Mouse (Mus musculus) gastrocnemius, postnatal 10 days (tissue): ENCODE measurements around the gene Dgkz. TPM values are rescaled to one million over a fixed set of nuclear protein-coding genes. Genes with fewer than 3 reads are reported as not detected.

ENCODE experiments used
- DNase-seq: peaks from one replicate; pipeline ENCODE4 v3.0.0; 2021; ENCODE audit warnings: mixed read lengths
- long read RNA-seq, 2 experiments: library from polyadenylated mRNA; stranded (forward); transcript quantifications; one replicate each; pipeline ENCODE4 v2.0.0; 2021
- total RNA-seq, 2 experiments: library from RNA; stranded (reverse); gene quantifications; 2 replicates each; pipeline ENCODE4 v1.2.3; 2021

Gene Dgkz
- 10 to 100 TPM; 60.5 to 84.3 TPM for total RNA-seq
- long read RNA-seq, experiment 1, full-length matches to known transcripts = 20 of 64 reads
- long read RNA-seq, experiment 1, partial matches to known transcripts = 13 of 64 reads
- long read RNA-seq, experiment 1, other reads (novel, unspliced or antisense) = 31 of 64 reads
- long read RNA-seq, experiment 2, full-length matches to known transcripts = 9 of 59 reads
- long read RNA-seq, experiment 2, partial matches to known transcripts = 19 of 59 reads
- long read RNA-seq, experiment 2, other reads (novel, unspliced or antisense) = 31 of 59 reads

GRCm38 (mm10) chr2:91975581-91976541 is at the start of gene Dgkz:
Dgkz (minus strand) TSS chr2:91975864.
- no peak for DNase-seq

- no peak for DNase-seq
Observed at GRCm38 (mm10) chr2:92025202-92025601, 49.5 kb upstream of the Dgkz start.

GRCm38 (mm10) chr2:92024274-92024672 is 48.6 kb upstream of the Dgkz start, which contains the start of gene Creb3l1:
Creb3l1 (minus strand) TSS chr2:92024502.
- peak; percentile 73 for DNase-seq

GRCm38 (mm10) chr2:92023362-92024273 is 48.0 kb upstream of the Dgkz start:
- DNase-seq = peak; percentile 62

GRCm38 (mm10) chr2:92020676-92021265 is 45.1 kb upstream of the Dgkz start:
- DNase-seq = no peak

GRCm38 (mm10) chr2:92017440-92017839 is 41.8 kb upstream of the Dgkz start:
- DNase-seq = no peak

- DNase-seq = peak; percentile 75
Observed at GRCm38 (mm10) chr2:92016981-92017380, 41.3 kb upstream of the Dgkz start.

- DNase-seq = no peak
Observed at GRCm38 (mm10) chr2:92014891-92015290, 39.2 kb upstream of the Dgkz start.

- no peak for DNase-seq
Observed at GRCm38 (mm10) chr2:92014248-92014647, 38.6 kb upstream of the Dgkz start.

- DNase-seq = peak; percentile 75
Observed at GRCm38 (mm10) chr2:92012768-92013445, 37.2 kb upstream of the Dgkz start.

GRCm38 (mm10) chr2:92011424-92012353 is 36.0 kb upstream of the Dgkz start:
- peak; percentile 57 for DNase-seq

GRCm38 (mm10) chr2:92008623-92009404 is 33.1 kb upstream of the Dgkz start:
- no peak for DNase-seq

GRCm38 (mm10) chr2:92007933-92008622 is 32.4 kb upstream of the Dgkz start:
- peak; percentile 93 for DNase-seq

- peak; percentile 75 for DNase-seq
Observed at GRCm38 (mm10) chr2:92006983-92007921, 31.6 kb upstream of the Dgkz start.

GRCm38 (mm10) chr2:92006491-92006890 is 30.8 kb upstream of the Dgkz start:
- no peak for DNase-seq

GRCm38 (mm10) chr2:92004617-92005016 is 29.0 kb upstream of the Dgkz start:
- DNase-seq = no peak
